Mouse (Mus musculus) gastrocnemius, postnatal 4 days (tissue): Measurements from ENCODE around the gene Ocrl. TPM values are rescaled to one million over a fixed set of nuclear protein-coding genes. Genes with fewer than 3 reads are reported as not detected.

Source experiments
- DNase-seq, 2 experiments: peaks; one replicate each; pipeline ENCODE4 v3.0.0; 2021 to 2022; ENCODE audit warnings: low spot score in 2 of 2, mixed read lengths in 2 of 2
- long read RNA-seq, 2 experiments: library from polyadenylated mRNA; stranded (forward); transcript quantifications; one replicate each; pipeline ENCODE4 v2.0.0; 2021
- total RNA-seq, 2 experiments: library from RNA; stranded (reverse); gene quantifications; 2 replicates each; pipeline ENCODE4 v1.2.3; 2021

Ocrl gene
- total RNA-seq = 10 to 100 TPM; 13.3 to 15.9 TPM
- long read RNA-seq, experiment 1, full-length matches to known transcripts = 1 of 8 reads
- long read RNA-seq, experiment 1, partial matches to known transcripts = 4 of 8 reads
- long read RNA-seq, experiment 1, other reads (novel, unspliced or antisense) = 3 of 8 reads
- long read RNA-seq, experiment 2, partial matches to known transcripts = 3 of 7 reads
- long read RNA-seq, experiment 2, other reads (novel, unspliced or antisense) = 4 of 7 reads

DNA sequence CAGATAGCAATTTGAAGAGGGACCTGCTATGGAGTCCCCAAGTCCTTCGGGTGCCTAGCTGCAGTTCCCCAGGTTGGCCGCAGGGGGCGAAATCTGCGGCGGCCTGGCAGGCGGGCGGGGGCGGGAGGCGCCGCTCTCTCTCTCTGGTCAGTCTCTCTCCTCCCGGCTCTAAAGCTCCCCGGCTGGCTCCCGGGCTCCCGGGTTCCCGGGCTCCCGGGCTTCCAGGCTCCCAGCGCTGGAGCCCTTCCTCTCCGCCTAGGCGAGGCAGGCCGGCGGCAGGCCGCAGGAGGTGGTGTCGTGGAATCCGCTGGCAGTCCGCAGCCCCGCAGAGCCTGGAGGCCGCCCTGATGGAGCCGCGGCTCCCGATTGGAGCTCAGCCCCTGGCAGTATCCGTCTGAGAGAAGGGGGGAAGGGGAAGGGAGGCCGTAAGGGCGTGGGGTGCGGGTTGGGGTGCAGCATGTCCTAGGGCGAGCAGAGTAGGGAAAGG lies at the start of gene Ocrl:
Gene Ocrl, plus strand, starts transcription at position 82 of the 487 bp plus-strand sequence.
- DNase-seq = peak; percentile 53 to 64

DNA sequence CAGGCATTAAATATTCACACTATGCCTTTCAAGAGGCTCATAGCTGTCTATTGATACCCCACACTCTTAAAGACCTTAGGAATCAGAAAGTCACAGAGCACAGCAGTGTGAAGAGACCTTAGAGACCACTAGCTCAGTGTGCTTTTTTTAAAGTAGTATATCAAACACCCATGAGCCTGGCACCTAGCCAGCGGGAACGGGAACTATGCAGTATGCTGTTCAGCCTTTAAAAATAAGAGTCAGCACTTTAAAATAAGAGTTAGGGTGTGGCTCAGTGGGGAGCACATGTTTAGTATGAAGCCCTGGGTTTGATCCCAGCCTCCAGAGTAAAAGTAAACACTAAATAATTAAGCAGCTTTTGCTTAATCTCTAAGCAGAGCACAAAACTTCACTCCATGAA lies 32.1 kb upstream of the Ocrl start:
- peak in 1 of 2 experiments; percentile 47 for DNase-seq

DNA sequence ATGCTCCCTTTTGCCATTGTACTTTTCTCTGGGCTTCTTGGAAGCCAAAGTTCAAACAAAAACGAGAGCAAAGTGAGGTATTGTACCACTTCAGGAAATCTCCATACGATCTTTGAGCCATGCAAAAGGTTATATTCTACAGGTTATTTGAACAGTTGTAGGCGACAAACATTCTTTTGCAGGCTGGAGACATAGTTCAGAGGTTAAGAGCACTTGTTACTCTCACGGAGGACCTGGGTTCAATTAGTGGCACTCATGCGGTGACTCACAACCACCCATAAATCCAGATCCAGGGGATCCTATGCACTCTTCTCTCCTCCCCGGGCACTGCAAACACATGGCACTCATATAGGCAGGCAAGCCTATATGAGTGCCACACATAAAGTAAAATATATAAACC lies 29.4 kb upstream of the Ocrl start:
- no peak for DNase-seq

DNA sequence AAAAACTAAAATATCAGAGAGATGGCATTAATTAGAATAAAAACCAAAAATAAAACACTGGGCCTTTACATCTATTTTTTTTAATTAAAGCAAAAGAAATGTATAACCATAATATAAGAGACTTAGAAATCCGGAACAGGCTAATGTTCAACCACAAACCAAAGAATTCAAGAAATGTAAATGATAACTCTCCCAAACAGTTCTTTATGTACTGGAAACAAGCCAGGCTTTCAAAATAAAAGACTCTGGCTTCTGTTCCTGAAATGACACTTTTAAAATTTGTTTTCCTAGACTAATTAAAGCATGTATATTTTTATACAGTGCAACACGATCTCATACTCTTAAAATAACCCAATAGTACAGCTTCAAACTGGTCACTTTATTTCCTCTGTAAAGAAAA lies 24.8 kb upstream of the Ocrl start:
- DNase-seq = no peak

DNA sequence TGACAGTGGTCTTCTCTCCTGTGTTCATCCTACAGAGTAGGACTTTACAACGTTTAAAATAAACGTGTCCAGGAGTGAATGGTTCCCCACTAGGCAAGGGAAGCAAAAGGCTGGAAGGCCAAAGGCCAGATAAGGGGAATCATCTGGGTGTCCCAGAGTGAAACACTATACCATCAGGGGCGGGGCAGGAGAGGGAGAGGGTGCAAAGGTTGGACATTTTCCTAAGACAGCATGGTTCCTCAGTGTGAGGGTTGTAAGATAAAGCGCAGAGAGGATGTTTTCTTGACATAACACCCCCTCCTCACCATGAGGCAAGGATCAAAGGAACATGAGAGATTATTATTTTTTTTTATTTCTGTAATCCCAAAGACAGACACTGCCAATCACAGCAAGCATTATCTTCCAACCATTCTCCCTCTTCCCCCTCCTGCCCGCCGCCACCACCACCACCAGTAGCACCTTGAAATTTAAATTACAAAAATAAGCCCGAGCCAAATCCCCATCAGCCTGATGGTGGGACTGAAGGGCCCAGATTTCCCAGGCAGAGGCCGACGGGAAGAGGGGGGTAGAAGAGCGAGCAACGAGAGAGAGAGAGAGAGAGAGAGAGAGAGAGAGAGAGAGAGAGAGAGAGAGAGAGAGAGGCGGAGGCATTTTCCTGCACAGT lies 20.8 kb upstream of the Ocrl start:
- DNase-seq = no peak

DNA sequence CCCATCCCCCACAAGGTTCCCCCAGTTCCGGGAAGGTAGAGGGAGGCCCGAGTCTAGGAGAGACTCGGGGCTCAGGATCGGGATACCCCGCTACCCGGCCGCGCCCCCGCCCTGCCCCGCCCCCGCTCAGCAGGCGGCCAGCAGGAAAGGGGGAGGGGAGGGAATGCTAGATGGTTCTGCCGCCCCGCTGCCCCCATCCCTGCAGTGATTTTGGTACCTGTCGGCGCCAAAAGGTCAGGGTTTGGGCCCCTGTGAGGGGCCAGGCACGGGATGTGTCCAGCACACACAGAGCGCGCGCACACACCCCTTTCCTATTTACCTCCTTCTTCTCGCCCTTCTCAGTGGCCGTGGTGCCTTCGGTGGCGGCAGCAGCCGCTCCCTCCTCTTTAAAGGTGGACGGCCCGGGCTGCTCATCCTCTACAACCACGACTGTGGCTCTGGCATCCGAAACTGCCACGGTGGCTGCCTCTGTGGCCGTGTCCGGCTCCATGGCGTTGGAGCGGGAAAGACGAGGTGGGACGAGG lies 20.2 kb upstream of the Ocrl start:
- peak; percentile 6 to 15 for DNase-seq

DNA sequence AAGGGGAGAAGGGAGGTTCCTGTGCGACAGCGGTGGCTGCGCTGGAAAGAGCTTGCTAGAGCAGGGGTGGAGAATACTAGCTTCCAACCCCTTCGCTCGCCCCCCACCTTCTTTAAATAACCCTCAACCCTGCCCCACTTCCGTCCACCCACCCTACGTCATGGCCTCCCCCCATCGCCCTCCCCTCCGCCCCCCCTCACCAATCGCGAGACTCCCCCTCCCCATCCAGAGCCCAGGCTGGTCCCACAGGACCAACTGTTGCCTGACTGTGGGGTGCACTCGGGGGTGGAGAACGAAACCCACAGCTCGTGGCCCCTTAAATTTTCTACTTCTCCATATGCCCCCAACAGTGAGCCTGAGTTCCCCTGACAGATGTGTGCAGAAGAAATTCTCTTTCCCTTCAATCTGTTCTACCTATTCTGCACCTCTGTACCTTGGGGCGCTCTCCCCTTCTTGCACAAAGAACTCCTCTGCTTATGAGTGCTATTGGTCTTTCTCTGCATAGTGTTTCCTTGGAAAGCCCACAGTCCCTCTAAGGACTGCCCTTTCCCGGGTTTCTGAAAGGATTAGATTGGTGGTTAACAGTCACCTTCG lies 19.7 kb upstream of the Ocrl start, which contains the start of gene Smarca1:
Gene Smarca1, minus strand, starts transcription at position 544 of the 594 bp plus-strand sequence.
- peak in 1 of 2 experiments; percentile 10 for DNase-seq

DNA sequence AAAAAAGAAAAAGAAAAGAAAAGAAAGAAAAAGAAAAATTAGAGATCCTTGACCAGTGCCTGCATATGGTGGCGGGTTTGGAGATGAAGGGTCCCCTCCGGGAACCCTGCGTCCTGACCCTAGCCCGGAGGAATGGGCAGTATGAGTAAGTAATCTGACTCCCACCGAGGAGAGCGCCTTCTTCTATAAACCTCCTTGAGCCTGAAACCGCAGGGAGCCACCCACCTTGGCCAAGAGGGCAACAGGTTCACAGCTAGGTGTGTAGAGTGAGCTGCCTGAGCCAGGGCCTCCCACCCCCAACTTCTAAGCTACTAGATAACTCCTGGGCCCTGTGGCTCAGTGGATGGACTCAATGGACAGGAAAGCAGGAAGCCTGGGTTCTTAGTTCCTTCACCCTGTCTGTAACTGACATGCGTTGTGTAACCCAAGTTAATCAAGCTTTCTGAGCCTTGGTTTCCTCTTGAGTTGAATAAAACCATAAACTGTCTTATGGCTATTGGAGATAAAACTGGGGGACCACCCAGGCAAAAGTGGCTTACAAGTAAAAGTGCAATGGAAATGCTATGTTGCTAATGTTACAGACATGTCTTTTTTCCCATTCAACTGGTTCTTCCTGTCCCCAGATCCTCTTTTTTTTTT lies 836 bp downstream of the Ocrl start:
- DNase-seq = peak in 1 of 2 experiments; percentile 6

DNA sequence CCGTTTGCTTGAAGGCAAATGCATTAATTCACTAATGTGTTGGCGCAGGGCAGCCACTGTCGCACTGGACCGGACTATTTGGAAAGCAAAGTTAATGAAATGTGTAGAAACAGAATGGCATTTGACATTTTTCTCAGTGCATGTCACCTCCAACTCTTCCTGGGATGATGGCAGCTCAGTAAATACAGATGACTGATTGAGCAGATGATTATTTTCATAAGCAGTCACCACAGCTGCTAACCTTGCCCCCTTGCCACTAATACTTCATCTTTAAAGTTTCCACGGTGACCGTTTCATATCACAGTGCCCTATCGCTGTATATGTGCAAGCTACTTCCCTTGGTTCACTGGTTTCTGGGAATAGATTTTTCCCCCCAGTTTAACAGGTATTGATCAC lies 1.4 kb downstream of the Ocrl start:
- DNase-seq = no peak

DNA sequence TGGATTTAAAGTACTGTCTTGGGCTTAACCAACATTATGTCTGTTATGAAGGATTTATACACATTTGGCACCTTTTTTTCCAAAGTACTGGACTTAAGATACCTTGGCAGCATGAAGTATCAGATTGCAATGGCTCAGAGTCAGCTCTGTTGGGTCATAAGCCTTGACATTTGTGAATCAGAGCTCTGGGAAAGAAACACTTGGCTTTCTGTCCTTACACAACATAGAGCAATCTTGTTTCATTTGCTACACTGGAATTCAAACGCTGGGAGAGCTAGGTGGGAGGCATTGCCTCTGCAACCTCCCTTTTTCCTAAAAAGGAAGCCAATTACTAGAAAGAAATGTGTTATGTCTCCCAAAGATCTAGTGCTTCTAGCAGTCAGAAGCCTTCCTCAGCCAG lies 4.6 kb downstream of the Ocrl start:
- no peak for DNase-seq

DNA sequence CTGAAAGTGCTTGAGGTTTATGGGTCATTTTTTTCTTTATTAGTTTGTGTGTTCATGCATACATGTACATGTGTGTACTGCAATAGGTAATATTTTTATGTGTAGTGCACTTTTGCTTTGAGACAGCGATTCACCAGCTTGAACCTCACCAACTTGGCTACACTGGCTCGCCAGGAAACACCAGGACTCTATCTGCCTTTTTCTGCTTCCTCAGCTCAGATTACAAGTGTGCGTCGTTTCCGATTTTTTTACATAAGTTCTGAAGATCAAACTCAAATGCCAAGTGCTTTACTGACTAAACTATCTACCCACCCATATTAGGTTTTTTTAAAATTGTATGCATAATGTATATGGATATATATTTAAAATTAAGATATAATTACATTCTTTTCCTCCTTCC lies 8.4 kb downstream of the Ocrl start:
- no peak for DNase-seq

DNA sequence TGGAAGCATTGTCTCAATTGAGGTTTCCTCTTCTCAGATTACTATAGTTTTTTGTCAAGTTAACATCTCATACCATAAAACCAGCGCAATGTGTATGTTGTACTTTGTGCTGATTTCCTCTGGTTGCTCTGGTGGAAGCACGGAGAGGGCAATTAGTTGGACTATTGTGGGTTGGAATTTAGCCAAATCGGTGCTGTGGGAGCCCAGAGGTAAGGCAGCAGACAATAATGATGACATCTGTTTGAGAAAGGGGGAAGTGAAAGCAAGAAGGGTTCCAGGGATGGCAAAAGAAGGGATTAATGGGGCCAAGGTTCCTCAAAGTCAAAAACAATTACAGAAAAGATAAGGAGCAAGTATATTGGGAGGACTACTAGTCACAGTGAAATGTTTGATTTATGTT lies 15.8 kb downstream of the Ocrl start:
- no peak for DNase-seq

DNA sequence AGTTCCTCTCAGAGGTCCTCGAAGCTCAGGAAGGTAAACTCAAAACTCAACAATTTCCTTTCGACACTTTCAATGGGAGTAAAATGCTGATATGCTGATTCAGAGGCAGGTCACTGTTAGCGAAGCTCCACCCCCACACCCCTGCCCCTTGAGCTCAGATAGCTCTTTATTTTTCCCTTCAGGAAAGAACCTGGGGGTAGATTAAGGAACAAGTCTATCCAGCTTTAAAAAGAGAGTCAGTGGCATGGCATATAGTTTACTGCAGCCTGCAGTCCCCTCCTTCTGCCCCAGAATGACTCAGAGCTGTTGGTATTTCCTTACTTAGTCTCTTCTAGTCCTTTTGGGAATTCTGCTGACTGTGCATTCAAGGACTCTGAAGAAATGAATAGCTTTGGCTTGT lies 18.3 kb downstream of the Ocrl start:
- no peak for DNase-seq

DNA sequence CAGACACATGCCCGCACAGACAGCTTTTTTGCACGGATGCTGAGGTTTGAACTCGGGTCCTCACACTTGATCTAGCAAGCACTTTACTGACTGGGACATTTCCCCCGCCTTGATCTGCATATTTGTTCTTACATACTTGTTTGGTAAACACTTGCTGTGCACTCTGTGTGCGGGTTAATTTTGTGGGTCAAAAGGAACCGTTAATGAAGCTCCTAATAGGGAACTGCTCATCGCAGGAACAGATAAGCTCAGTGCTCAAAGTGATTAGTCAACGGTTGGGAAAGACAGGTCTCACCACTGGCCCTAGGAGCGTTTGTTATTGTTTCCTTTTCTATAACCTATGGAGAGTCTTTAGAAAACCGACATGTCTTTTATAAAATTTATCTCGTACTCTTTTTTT lies 22.2 kb downstream of the Ocrl start:
- no peak for DNase-seq

DNA sequence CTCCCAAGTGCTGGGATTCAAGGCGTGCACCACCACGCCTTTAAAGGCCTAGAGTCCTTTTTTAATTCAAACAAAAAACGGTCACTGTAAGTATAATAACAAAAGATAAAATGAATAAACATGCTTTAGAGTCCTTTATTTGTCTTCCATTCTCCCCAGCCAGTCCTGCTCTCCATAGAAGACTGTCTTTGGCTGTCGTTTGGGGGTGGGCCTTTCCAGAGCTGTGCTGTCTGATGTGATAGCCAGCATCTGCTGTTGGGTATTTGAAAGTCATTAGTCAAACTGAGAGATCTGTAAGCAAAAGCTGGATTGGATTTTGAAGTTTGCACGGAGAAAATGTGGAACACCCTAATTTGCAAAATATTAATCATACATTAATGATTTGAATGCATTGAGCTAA lies 24.7 kb downstream of the Ocrl start:
- no peak for DNase-seq

DNA sequence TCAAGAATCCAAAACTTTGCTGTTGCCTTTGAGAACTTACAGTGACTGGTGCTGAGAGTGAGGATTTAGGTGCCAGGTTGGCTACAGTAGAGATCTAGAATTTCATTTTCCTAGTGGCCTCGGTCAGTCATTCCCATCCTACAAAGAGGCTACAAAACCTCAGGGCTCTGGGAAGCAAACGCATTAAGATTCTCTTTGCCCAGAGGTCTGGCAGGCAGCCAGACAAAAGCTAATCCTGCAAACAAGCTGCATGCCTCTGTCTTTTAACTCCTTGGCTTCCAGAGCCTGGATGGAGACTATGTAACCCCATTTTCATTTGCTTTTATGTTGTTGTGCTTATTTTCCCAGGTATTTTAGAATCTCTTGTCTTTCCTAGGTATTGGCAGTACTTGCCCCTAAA lies 25.6 kb downstream of the Ocrl start:
- peak in 1 of 2 experiments; percentile 10 for DNase-seq

DNA sequence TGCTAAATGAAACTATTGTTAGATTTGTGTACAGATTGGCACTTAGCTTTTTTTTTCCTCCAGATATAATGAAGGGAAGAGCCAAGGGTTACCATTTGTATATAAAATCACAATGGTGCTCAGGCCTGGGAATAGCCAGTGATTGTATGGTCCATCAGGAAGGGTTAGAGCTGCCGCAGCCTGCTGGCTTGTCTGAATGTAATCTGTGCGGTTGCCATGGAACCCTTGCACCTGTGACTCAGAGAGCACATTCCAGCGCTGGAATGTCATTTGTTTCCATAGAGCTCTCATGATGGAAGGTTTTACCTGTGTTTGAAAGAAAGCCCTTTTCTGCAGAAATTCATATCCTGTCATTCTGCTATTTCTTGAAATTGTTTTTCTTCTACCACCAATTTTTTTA lies 37.5 kb downstream of the Ocrl start:
- DNase-seq = no peak

DNA sequence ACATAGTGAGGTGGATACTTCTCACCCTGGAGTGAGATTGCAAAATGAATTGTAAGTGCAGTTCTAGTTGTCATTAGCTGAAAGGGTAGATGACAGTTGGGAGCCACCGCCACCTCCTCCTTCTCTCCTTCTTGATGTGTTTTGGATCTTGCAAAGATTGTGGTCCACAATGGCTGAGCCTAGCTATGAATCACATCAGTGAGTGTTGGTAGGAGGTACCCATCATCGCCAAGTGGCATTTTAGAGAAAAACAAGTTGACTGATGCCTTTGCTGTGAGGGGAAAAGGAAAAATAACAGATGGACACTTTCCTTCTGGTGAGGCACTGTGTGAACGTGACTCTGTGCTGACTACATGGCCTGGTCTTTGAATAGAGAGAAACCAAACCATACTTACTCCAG lies 50.4 kb downstream of the Ocrl start:
- no peak for DNase-seq

DNA sequence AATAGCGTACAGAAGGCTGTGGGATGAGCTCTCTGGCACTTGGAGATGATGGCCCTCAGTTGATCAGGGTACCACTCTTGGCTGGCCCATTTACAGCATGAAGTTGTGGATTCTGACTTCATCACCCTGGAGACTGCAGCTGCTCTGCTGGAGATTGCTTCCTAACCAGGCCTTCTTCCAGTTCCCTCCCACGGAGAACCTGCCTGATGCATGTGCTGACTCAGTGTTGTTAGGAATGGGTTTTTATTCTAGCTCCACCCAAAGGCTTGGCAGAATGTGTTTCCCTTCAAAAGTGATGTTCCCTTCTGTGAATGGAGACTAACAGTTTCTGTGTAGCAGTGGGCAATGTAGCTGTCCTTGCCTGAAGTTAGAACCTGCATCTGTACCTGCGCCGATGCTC lies 58.2 kb downstream of the Ocrl start:
- DNase-seq = peak in 1 of 2 experiments; percentile 9

DNA sequence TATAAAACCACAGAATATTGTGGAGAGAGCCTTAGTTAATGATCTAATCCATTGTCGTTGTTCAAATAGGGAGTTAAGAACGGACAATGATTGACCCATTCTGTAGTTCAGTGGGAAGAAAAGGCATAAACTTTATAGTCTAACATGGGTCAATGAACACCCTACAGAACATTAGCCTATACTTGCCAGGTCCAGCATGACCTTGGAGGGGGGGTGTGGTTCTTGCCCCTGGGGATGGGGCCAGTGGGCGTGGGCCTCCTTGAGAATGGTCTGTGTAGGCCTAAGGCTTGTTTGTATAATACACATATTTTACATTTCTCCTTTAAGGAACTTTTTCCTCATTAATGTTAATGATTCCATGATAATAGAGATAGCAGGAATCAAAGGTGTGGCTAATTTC lies 58.7 kb downstream of the Ocrl start:
- DNase-seq = no peak

DNA sequence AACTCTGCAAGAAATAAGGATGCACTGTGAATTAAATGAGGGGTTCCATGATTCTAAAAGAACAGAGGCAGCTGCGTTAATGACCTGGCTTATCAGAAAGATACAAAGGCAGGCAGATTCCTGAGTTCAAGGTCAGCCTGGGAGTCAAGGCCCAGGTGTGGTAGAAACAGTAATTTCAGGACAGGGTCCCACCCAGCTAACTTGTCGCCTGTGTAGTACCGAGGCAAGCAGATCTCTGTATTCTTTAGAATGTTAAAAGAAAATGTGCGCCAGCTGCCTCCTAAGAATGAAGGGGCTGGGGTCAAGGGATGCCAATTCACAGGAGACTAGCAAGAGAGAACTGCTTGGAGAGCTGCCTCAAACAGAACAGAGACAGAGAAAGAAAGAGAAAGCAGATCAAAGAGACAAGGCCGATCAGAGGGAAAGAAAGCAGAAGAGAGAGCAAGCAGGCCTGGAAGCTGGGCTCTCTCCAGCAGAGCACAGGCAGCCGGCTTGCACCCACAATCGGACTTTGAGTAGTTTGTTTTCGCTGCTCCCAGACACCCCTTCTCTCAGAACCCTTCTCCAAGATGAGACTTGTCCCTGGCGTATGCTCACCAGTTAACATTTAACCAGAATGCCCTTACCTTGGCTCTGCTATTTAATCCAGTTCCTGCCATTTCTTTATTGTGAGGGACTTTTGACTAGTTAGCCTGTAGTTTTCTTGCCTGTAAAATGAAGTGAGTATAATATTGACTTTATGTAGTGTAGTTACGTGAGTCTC lies 59.4 kb downstream of the Ocrl start:
- no peak for DNase-seq
